Mouse (Mus musculus): Measurements from ENCODE around the gene Atxn1.

DNA sequence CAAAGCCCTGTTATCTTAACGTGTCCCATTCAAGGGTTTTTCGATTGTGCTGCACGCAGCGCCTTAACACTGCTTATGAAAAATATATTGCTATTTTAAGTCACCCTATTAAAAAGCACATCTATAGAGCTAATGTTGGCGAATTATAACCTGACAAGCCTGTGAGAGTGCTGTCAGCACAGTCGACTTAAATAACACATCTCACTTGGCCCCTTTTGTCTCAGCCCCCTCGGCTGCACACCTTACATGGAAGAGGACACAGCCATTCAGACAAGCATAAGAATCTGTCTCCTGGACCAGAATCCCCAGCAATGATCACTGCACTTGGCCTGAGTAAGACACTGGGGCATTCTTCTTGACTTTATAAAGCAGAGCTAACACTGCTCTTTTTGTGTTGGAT, 30.7 kb downstream of the Atxn1 start:
- TF ChIP-seq CTCF (IDR thresholded peaks at IDR 0.05; ENCODE audit: borderline replicate concordance, insufficient read depth, low read length) (no peak), POLR2A (IDR thresholded peaks at IDR 0.05; ENCODE audit: low read depth, low read length) (no peak)
